9 mouse cellular contexts compared by ENCODE assay signal in genomic region chr19:9836581-9837340, GRCm38 (mm10). TPM values are rescaled to one million over a fixed set of nuclear protein-coding genes. Genes with fewer than 3 reads are reported as not detected.
DNase-seq lines count a peak whose midpoint lies in the region; ATAC-seq and TF ChIP-seq lines count a peak whose summit lies in the region.
"Not testable (repeated sequence)": the region's sequence is repeated elsewhere in the genome, so short reads cannot be mapped to it uniquely, and the experiment has no call there.
"Had no signal": no experiment of that assay in that cellular context is flagged by ENCODE, and none has a peak within 500 bp of the region (broad histone marks: within the 10 kb centered on the region; RNA-seq: fewer than 3 reads in every experiment).

No protein-coding gene starts in this region.

- peak; percentile 82; the same call in 1 of the 2 replicates for ATAC-seq in limb, embryonic 14.5 days (ENCODE audit: low FRiP score, low read depth)
- ATAC-seq in midbrain, embryonic 14.5 days (ENCODE audit: low FRiP score, low TSS enrichment), result peak; percentile 86

- WGBS in cerebellum, adult 2 months, result 17% methylated on average over 18 of the region's 21 CpGs
- WGBS in limb, embryonic 14.5 days, result 14% methylated on average over 17 of the region's 21 CpGs
- WGBS in midbrain, embryonic 14.5 days, result 10% methylated on average over 18 of the region's 21 CpGs

- not testable (repeated sequence) for TF ChIP-seq POLR2A in cerebellum, adult 2 months (IDR thresholded peaks at IDR 0.05; ENCODE audit: borderline replicate concordance, insufficient read depth, low read length); limb, embryonic 14.5 days (IDR thresholded peaks at IDR 0.05; ENCODE audit: borderline replicate concordance, extremely low read depth, insufficient read depth, insufficient read length)

- peak; percentile 2 for DNase-seq in CD4-positive helper T cell, adult 2 months (ENCODE audit: low read depth, low spot score)
- DNase-seq in cerebellum, adult 2 months, result peak; percentile 27 to 57
- peak; percentile 7 to 63 for DNase-seq in frontal cortex, adult 2 months (ENCODE audit: extremely low spot score in 1 of 2, low spot score in 1 of 2)
- DNase-seq in heart, postnatal 25 days (ENCODE audit: low spot score), result peak; percentile 3
- DNase-seq in kidney, postnatal 14 days, result peak; percentile 68
- not testable (repeated sequence) for DNase-seq in limb, embryonic 14.5 days (ENCODE audit: low spot score)
- peak; percentile 9 for DNase-seq in midbrain, embryonic 14.5 days
- DNase-seq in spleen, adult 12 weeks (ENCODE audit: low spot score), result peak; percentile 47

- intact Hi-C loops in heart, postnatal 25 days (cut with DNase I), result not testable (repeated sequence)

- H3K27ac ChIP-seq in cerebellum, adult 2 months (ENCODE audit: insufficient read depth, low read length); limb, embryonic 14.5 days (replicated peaks; ENCODE audit: low read depth, low read length); midbrain, embryonic 14.5 days (replicated peaks; ENCODE audit: low read depth, low read length): not testable (repeated sequence)

- H3K9me3 ChIP-seq in limb, embryonic 14.5 days (ENCODE audit: control insufficient read depth, low read length); midbrain, embryonic 14.5 days (ENCODE audit: control insufficient read depth, low read length): not testable (repeated sequence)

- H3K4me3 ChIP-seq in cerebellum, adult 2 months (replicated peaks; ENCODE audit: insufficient read depth, low read depth, low read length), result peak overlapping the region; percentile 30
- peak overlapping the region; percentile 24; the same call in 1 of the 2 replicates for H3K4me3 ChIP-seq in limb, embryonic 14.5 days (replicated peaks; ENCODE audit: low read length)
- peak overlapping the region; percentile 22; the same call in 1 of the 2 replicates for H3K4me3 ChIP-seq in midbrain, embryonic 14.5 days (replicated peaks; ENCODE audit: low read depth, low read length)

- H3K27me3 ChIP-seq in cerebellum, adult 2 months (ENCODE audit: control insufficient read depth, insufficient read depth, low read length); limb, embryonic 14.5 days (ENCODE audit: control insufficient read depth, insufficient read depth, low read length); midbrain, embryonic 14.5 days (ENCODE audit: control insufficient read depth, insufficient read depth, low read length): not testable (repeated sequence)

- H3K4me1 ChIP-seq in cerebellum, adult 2 months (ENCODE audit: control insufficient read depth, insufficient read depth, low read length); limb, embryonic 14.5 days (ENCODE audit: control insufficient read depth, insufficient read depth, low read length); midbrain, embryonic 14.5 days (ENCODE audit: control insufficient read depth, insufficient read depth, low read length): not testable (repeated sequence)

- TF ChIP-seq CTCF in cerebellum, adult 2 months (IDR thresholded peaks at IDR 0.05; ENCODE audit: borderline replicate concordance, insufficient read depth, low read depth, low read length), result peak; percentile 14; the same call in 1 of the 2 replicates

- H3K4me2 ChIP-seq in limb, embryonic 14.5 days (replicated peaks; ENCODE audit: low read depth, low read length, severe bottlenecking), result peak overlapping the region; percentile 28; the same call in 1 of the 2 replicates
- peak overlapping the region; percentile 37 for H3K4me2 ChIP-seq in midbrain, embryonic 14.5 days (ENCODE audit: low read length)

- not testable (repeated sequence) for H3K9ac ChIP-seq in limb, embryonic 14.5 days (ENCODE audit: low read depth, low read length, severe bottlenecking); midbrain, embryonic 14.5 days (replicated peaks; ENCODE audit: low read length)

- H3K36me3 ChIP-seq in limb, embryonic 14.5 days (ENCODE audit: control insufficient read depth, insufficient read depth, low read length); midbrain, embryonic 14.5 days (ENCODE audit: control insufficient read depth, insufficient read depth, low read length): not testable (repeated sequence)

RNA-seq across cellular contexts. Expression of gene Scgb2a2, which starts 10.6 kb away (rescaled TPM):
- not detected in 2 replicates for polyA plus RNA-seq in cerebellum, adult 2 months (2012; rRNA removed)
- polyA plus RNA-seq in frontal cortex, adult 2 months (2012; rRNA removed), result not detected in 2 replicates
- total RNA-seq in heart, postnatal 25 days (2021), result not detected
- polyA plus RNA-seq in limb, embryonic 14.5 days (2012; rRNA removed), result not detected in 2 replicates
- not detected in 2 replicates for polyA plus RNA-seq in limb, embryonic 14.5 days (2014; fragmentation: Nextera tagmentation; extraction: Ambion mirVana)
- not detected in 2 replicates for polyA plus RNA-seq in midbrain, embryonic 14.5 days (2014; fragmentation: Nextera tagmentation; extraction: Ambion mirVana)
- polyA plus RNA-seq: gonadal fat pad, adult 2 months had no signal
